Mouse (Mus musculus) lung, embryonic 16.5 days (tissue): ENCODE measurements around the gene 3110040N11Rik. TPM values are rescaled to one million over a fixed set of nuclear protein-coding genes. Genes with fewer than 3 reads are reported as not detected.

Source experiments
- ATAC-seq: fragments of 200-750 bp; cut with Nextera tagmentation; 2 replicates; pipeline ENCODE4 v1.8.0; 2017; ENCODE audit warnings: low read depth, mild to moderate bottlenecking, moderate library complexity
- H3K27ac ChIP-seq: fragments of 300-500 bp; sonication (generic); 2 replicates; pipeline ENCODE4 v1.5.1; 2014; ENCODE audit warnings: mild to moderate bottlenecking, control low read depth, low read length
- H3K27me3 ChIP-seq: fragments of 300-500 bp; sonication (generic); 2 replicates; pipeline ENCODE4 v1.6.1; 2014; ENCODE audit warnings: low read depth, low read length, mixed read lengths; ENCODE audit not compliant: control insufficient read depth, insufficient read depth
- H3K36me3 ChIP-seq: fragments of 300-500 bp; sonication (generic); 2 replicates; pipeline ENCODE4 v1.6.1; 2014; ENCODE audit warnings: low read length; ENCODE audit not compliant: control insufficient read depth, insufficient read depth
- H3K4me1 ChIP-seq: fragments of 300-500 bp; sonication (generic); replicated peaks from 2 replicates; pipeline ENCODE4 v1.6.1; 2014; ENCODE audit warnings: low read length, mixed read lengths; ENCODE audit not compliant: control insufficient read depth, insufficient read depth
- H3K4me2 ChIP-seq: fragments of 300-500 bp; sonication (generic); 2 replicates; pipeline ENCODE4 v1.6.1; 2014; ENCODE audit warnings: low read depth, low read length, control low read depth
- H3K4me3 ChIP-seq: fragments of 300-500 bp; sonication (generic); 2 replicates; pipeline ENCODE4 v1.5.1; 2014; ENCODE audit warnings: mild to moderate bottlenecking, low read length, control low read depth
- H3K9ac ChIP-seq: fragments of 300-500 bp; sonication (generic); 2 replicates; pipeline ENCODE4 v1.6.1; 2014; ENCODE audit warnings: low read length, control low read depth
- H3K9me3 ChIP-seq: fragments of 300-500 bp; sonication (generic); 2 replicates; pipeline ENCODE4 v1.6.1; 2016; ENCODE audit warnings: low read length; ENCODE audit not compliant: control insufficient read depth
- WGBS: fragments of 180-500 bp; shearing (Covaris S2); extraction: QIAGEN DNeasy Blood & Tissue Kit; methylation state at CpG from one replicate; pipeline ENCODE4 v1.1.7; 2014; 5-methylcytosine and 5-hydroxymethylcytosine counted together
- polyA plus RNA-seq: library from polyadenylated mRNA; unstranded; fragments of >200 nt; fragmentation: Nextera tagmentation; extraction: Ambion mirVana; gene quantifications from 2 replicates; pipeline ENCODE4 v1.2.1, GENCODE M21; 2015

Gene 3110040N11Rik
- polyA plus RNA-seq, 1 experiment from 2014 or later, result 37.3 TPM

GRCm38 (mm10) chr7:81747956-81748355 is 41.3 kb downstream of the 3110040N11Rik start:
- no peak overlapping the region for H3K27ac ChIP-seq
- no peak overlapping the region for H3K9ac ChIP-seq
- H3K4me2 ChIP-seq, result no peak overlapping the region
- H3K9me3 ChIP-seq, result no peaks in the 10 kb centered on the region
- H3K4me3 ChIP-seq, result no peak overlapping the region
- 82% methylated on average over 3 of the region's 3 CpGs for WGBS
- H3K36me3 ChIP-seq, result no peaks in the 10 kb centered on the region
- H3K27me3 ChIP-seq, result no peaks in the 10 kb centered on the region
- no peak for ATAC-seq
- no peaks in the 10 kb centered on the region for H3K4me1 ChIP-seq

GRCm38 (mm10) chr7:81744145-81744544 is 45.1 kb downstream of the 3110040N11Rik start:
- H3K4me3 ChIP-seq, result no peak overlapping the region
- whole genome bisulfite sequencing, result 49% methylated on average over 4 of the region's 4 CpGs
- H3K27me3 ChIP-seq, result no peaks in the 10 kb centered on the region
- no peaks in the 10 kb centered on the region for H3K9me3 ChIP-seq
- H3K4me1 ChIP-seq, result no peaks in the 10 kb centered on the region
- H3K36me3 ChIP-seq, result no peaks in the 10 kb centered on the region
- no peak overlapping the region for H3K4me2 ChIP-seq
- ATAC-seq, result no peak
- no peak overlapping the region for H3K27ac ChIP-seq
- no peak overlapping the region for H3K9ac ChIP-seq

GRCm38 (mm10) chr7:81740010-81740409 is 49.3 kb downstream of the 3110040N11Rik start:
- Histone ChIP-seq H3K4me1 (no peaks in the 10 kb centered on the region), H3K27ac (no peak overlapping the region), H3K9ac (no peak overlapping the region), H3K36me3 (no peaks in the 10 kb centered on the region), H3K9me3 (no peaks in the 10 kb centered on the region), H3K4me2 (no peak overlapping the region), H3K27me3 (no peaks in the 10 kb centered on the region), H3K4me3 (no peak overlapping the region)
- 81% methylated on average over 7 of the region's 7 CpGs for WGBS
- no peak for ATAC-seq

- Histone ChIP-seq H3K4me2 (no peak overlapping the region), H3K27ac (no peak overlapping the region)
These were observed 50.4 kb downstream of the 3110040N11Rik start for GRCm38 (mm10) chr7:81738720-81739385.

GRCm38 (mm10) chr7:81735300-81736048 is 53.8 kb downstream of the 3110040N11Rik start:
- H3K36me3 ChIP-seq, result no peaks in the 10 kb centered on the region
- 38% methylated on average over 9 of the region's 9 CpGs for WGBS
- no peaks in the 10 kb centered on the region for H3K27me3 ChIP-seq
- no peaks in the 10 kb centered on the region for H3K4me1 ChIP-seq
- H3K4me3 ChIP-seq, result no peak overlapping the region
- H3K4me2 ChIP-seq, result no peak overlapping the region
- no peak for ATAC-seq
- H3K9me3 ChIP-seq, result no peaks in the 10 kb centered on the region
- no peak overlapping the region for H3K9ac ChIP-seq
- H3K27ac ChIP-seq, result no peak overlapping the region

More at GRCm38 (mm10) chr7:81738720-81739385, 50.4 kb downstream of the 3110040N11Rik start:
- Histone ChIP-seq H3K4me1 (no peaks in the 10 kb centered on the region), H3K4me3 (no peak overlapping the region), H3K9ac (no peak overlapping the region), H3K27me3 (no peaks in the 10 kb centered on the region), H3K36me3 (no peaks in the 10 kb centered on the region), H3K9me3 (no peaks in the 10 kb centered on the region)
- WGBS, result 38% methylated on average over 8 of the region's 8 CpGs
- no peak for ATAC-seq

GRCm38 (mm10) chr7:81732183-81733089 is 56.8 kb downstream of the 3110040N11Rik start:
- Histone ChIP-seq H3K27ac (no peak overlapping the region), H3K9me3 (no peaks in the 10 kb centered on the region), H3K9ac (no peak overlapping the region), H3K4me3 (no peak overlapping the region), H3K36me3 (no peaks in the 10 kb centered on the region), H3K27me3 (no peaks in the 10 kb centered on the region), H3K4me1 (no peaks in the 10 kb centered on the region), H3K4me2 (no peak overlapping the region)
- WGBS, result 75% methylated on average over 12 of the region's 12 CpGs
- ATAC-seq, result no peak

Other genes with a start within 250 kb of the 3110040N11Rik start
- 1.8 and 2.0 TPM in 2 replicates for gene Fsd2, start 222.5 kb downstream of the 3110040N11Rik start, polyA plus RNA-seq
- gene Whamm, start 218.2 kb downstream of the 3110040N11Rik start, polyA plus RNA-seq, result 1.8 and 2.7 TPM in 2 replicates
- 29.3 and 31.2 TPM in 2 replicates for gene Homer2, start 82.0 kb downstream of the 3110040N11Rik start, polyA plus RNA-seq
- 136 and 139 TPM in 2 replicates for gene Ramac, start 26.6 kb downstream of the 3110040N11Rik start, polyA plus RNA-seq
- 50.0 and 50.9 TPM in 2 replicates for gene Btbd1, start 40.0 kb upstream of the 3110040N11Rik start, polyA plus RNA-seq
- gene Gm10160, start 66.3 kb upstream of the 3110040N11Rik start, polyA plus RNA-seq, result not detected in 2 replicates
- 14.2 and 16.8 TPM in 2 replicates for gene Tm6sf1, start 69.5 kb upstream of the 3110040N11Rik start, polyA plus RNA-seq
- 6.6 and 7.4 TPM in 2 replicates for gene Hdgfl3, start 145.0 kb upstream of the 3110040N11Rik start, polyA plus RNA-seq
- gene Bnc1, start 202.8 kb upstream of the 3110040N11Rik start, polyA plus RNA-seq, result 1.1 and 1.7 TPM in 2 replicates